Mouse (Mus musculus) kidney, embryonic 16.5 days (tissue): ENCODE measurements at regions not wholly inside any gene's neighbourhood (a gene's known extent, or its start where the extent isn't known, plus 50 kb on each side); places are given as distances from the start of the nearest gene placed in this dataset.

Source experiments
- ATAC-seq: fragments of 200-750 bp; cut with Nextera tagmentation; 2 replicates; pipeline ENCODE4 v1.8.0; 2017; ENCODE audit warnings: moderate TSS enrichment; ENCODE audit not compliant: low FRiP score, low TSS enrichment
- H3K27ac ChIP-seq: fragments of 300-500 bp; sonication (generic); 2 replicates; pipeline ENCODE4 v1.5.1; 2014; ENCODE audit warnings: low read length
- H3K27me3 ChIP-seq: fragments of 300-500 bp; sonication (generic); 2 replicates; pipeline ENCODE4 v1.6.1; 2014; ENCODE audit warnings: low read length, control low read depth, mixed read lengths; ENCODE audit not compliant: insufficient read depth
- H3K36me3 ChIP-seq: fragments of 300-500 bp; sonication (generic); 2 replicates; pipeline ENCODE4 v1.6.1; 2014; ENCODE audit warnings: low read length, control low read depth, mixed read lengths; ENCODE audit not compliant: insufficient read depth
- H3K4me1 ChIP-seq: fragments of 300-500 bp; sonication (generic); 2 replicates; pipeline ENCODE4 v1.6.1; 2014; ENCODE audit warnings: low read length, control low read depth, mixed read lengths; ENCODE audit not compliant: insufficient read depth
- H3K4me2 ChIP-seq: fragments of 300-500 bp; sonication (generic); replicated peaks from 2 replicates; pipeline ENCODE4 v1.6.1; 2014; ENCODE audit warnings: low read depth, low read length
- H3K4me3 ChIP-seq: fragments of 300-500 bp; sonication (generic); 2 replicates; pipeline ENCODE4 v1.5.1; 2014; ENCODE audit warnings: mild to moderate bottlenecking, low read length
- H3K9ac ChIP-seq: fragments of 300-500 bp; sonication (generic); replicated peaks from 2 replicates; pipeline ENCODE4 v1.6.1; 2014; ENCODE audit warnings: low read length
- H3K9me3 ChIP-seq: fragments of 300-500 bp; sonication (generic); 2 replicates; pipeline ENCODE4 v1.6.1; 2016; ENCODE audit warnings: low read length, control low read depth
- WGBS: fragments of 180-500 bp; shearing (Covaris S2); extraction: QIAGEN DNeasy Blood & Tissue Kit; methylation state at CpG from one replicate; pipeline ENCODE4 v1.1.7; 2014; 5-methylcytosine and 5-hydroxymethylcytosine counted together

- Histone ChIP-seq H3K27me3 (no peaks in the 10 kb centered on the region), H3K36me3 (no peaks in the 10 kb centered on the region), H3K4me1 (no peaks in the 10 kb centered on the region), H3K4me3 (no peak overlapping the region), H3K9ac (no peak overlapping the region), H3K9me3 (no peaks in the 10 kb centered on the region), H3K27ac (no peak overlapping the region), H3K4me2 (no peak overlapping the region)
- 86% methylated on average over 4 of the region's 4 CpGs for WGBS
- no peak for ATAC-seq
Measured at GRCm38 (mm10) chr8:77958814-77959372, 234.6 kb upstream of the Ednra start.

- no peaks in the 10 kb centered on the region for H3K27me3 ChIP-seq
- H3K9ac ChIP-seq, result no peak overlapping the region
- H3K27ac ChIP-seq, result no peak overlapping the region
- no peak overlapping the region for H3K4me2 ChIP-seq
- H3K4me3 ChIP-seq, result no peak overlapping the region
- 73% methylated on average over 3 of the region's 3 CpGs for WGBS
- H3K9me3 ChIP-seq, result no peaks in the 10 kb centered on the region
- H3K4me1 ChIP-seq, result no peaks in the 10 kb centered on the region
- no peaks in the 10 kb centered on the region for H3K36me3 ChIP-seq
- ATAC-seq, result no peak
Measured at GRCm38 (mm10) chr8:77963102-77963698, 238.9 kb upstream of the Ednra start.

GRCm38 (mm10) chr8:77970378-77970777, 242.7 kb upstream of the Ttc29 start:
- no peak overlapping the region for H3K9ac ChIP-seq
- no peak overlapping the region for H3K4me2 ChIP-seq
- no peaks in the 10 kb centered on the region for H3K36me3 ChIP-seq
- no peaks in the 10 kb centered on the region for H3K4me1 ChIP-seq
- ATAC-seq, result no peak
- 59% methylated on average over 8 of the region's 8 CpGs for WGBS
- H3K4me3 ChIP-seq, result no peak overlapping the region
- H3K27me3 ChIP-seq, result no peaks in the 10 kb centered on the region
- no peaks in the 10 kb centered on the region for H3K9me3 ChIP-seq
- H3K27ac ChIP-seq, result no peak overlapping the region

GRCm38 (mm10) chr8:77973714-77974113, 239.4 kb upstream of the Ttc29 start:
- H3K27me3 ChIP-seq, result no peaks in the 10 kb centered on the region
- 51% methylated on average over 4 of the region's 4 CpGs for WGBS
- H3K27ac ChIP-seq, result no peak overlapping the region

GRCm38 (mm10) chr8:77979106-77979505, 234.0 kb upstream of the Ttc29 start:
- H3K36me3 ChIP-seq, result no peaks in the 10 kb centered on the region
- no peak overlapping the region for H3K27ac ChIP-seq
- H3K9me3 ChIP-seq, result no peaks in the 10 kb centered on the region
- H3K4me2 ChIP-seq, result no peak overlapping the region
- H3K9ac ChIP-seq, result no peak overlapping the region
- H3K4me3 ChIP-seq, result no peak overlapping the region
- H3K4me1 ChIP-seq, result no peaks in the 10 kb centered on the region
- WGBS, result 73% methylated on average over 2 of the region's 2 CpGs
- no peaks in the 10 kb centered on the region for H3K27me3 ChIP-seq
- no peak for ATAC-seq

More at GRCm38 (mm10) chr8:77973714-77974113, 239.4 kb upstream of the Ttc29 start:
- Histone ChIP-seq H3K4me1 (no peaks in the 10 kb centered on the region), H3K9ac (no peak overlapping the region), H3K36me3 (no peaks in the 10 kb centered on the region), H3K4me3 (no peak overlapping the region), H3K9me3 (no peaks in the 10 kb centered on the region), H3K4me2 (no peak overlapping the region)
- ATAC-seq, result no peak

GRCm38 (mm10) chr8:77980701-77981100, 232.4 kb upstream of the Ttc29 start:
- no peak overlapping the region for H3K4me2 ChIP-seq
- no peak overlapping the region for H3K4me3 ChIP-seq
- no peak for ATAC-seq
- 84% methylated on average over 3 of the region's 3 CpGs for WGBS
- H3K9me3 ChIP-seq, result no peaks in the 10 kb centered on the region
- H3K9ac ChIP-seq, result no peak overlapping the region
- no peaks in the 10 kb centered on the region for H3K4me1 ChIP-seq
- H3K27ac ChIP-seq, result no peak overlapping the region
- H3K36me3 ChIP-seq, result no peaks in the 10 kb centered on the region
- no peaks in the 10 kb centered on the region for H3K27me3 ChIP-seq

- Histone ChIP-seq H3K27me3 (no peaks in the 10 kb centered on the region), H3K4me1 (no peaks in the 10 kb centered on the region), H3K4me3 (no peak overlapping the region), H3K4me2 (no peak overlapping the region), H3K9ac (no peak overlapping the region), H3K9me3 (no peaks in the 10 kb centered on the region), H3K27ac (no peak overlapping the region), H3K36me3 (no peaks in the 10 kb centered on the region)
- WGBS, result 81% methylated on average over 3 of the region's 3 CpGs
- ATAC-seq, result no peak
Measured at GRCm38 (mm10) chr8:77982031-77982430, 231.1 kb upstream of the Ttc29 start.

- no peak overlapping the region for H3K9ac ChIP-seq
- no peaks in the 10 kb centered on the region for H3K27me3 ChIP-seq
- ATAC-seq, result no peak
- H3K4me1 ChIP-seq, result no peaks in the 10 kb centered on the region
- H3K4me2 ChIP-seq, result no peak overlapping the region
- WGBS, result 65% methylated on average over 3 of the region's 3 CpGs
- H3K36me3 ChIP-seq, result no peaks in the 10 kb centered on the region
- no peaks in the 10 kb centered on the region for H3K9me3 ChIP-seq
- H3K27ac ChIP-seq, result no peak overlapping the region
- no peak overlapping the region for H3K4me3 ChIP-seq
Measured at GRCm38 (mm10) chr8:77983476-77983875, 229.6 kb upstream of the Ttc29 start.

GRCm38 (mm10) chr8:77987237-77987636, 225.9 kb upstream of the Ttc29 start:
- Histone ChIP-seq H3K4me3 (no peak overlapping the region), H3K36me3 (no peaks in the 10 kb centered on the region), H3K9me3 (no peaks in the 10 kb centered on the region), H3K4me2 (no peak overlapping the region), H3K9ac (no peak overlapping the region), H3K4me1 (no peaks in the 10 kb centered on the region), H3K27ac (no peak overlapping the region), H3K27me3 (no peaks in the 10 kb centered on the region)
- no peak for ATAC-seq

GRCm38 (mm10) chr8:77988291-77989056, 224.6 kb upstream of the Ttc29 start:
- no peak for ATAC-seq
- Histone ChIP-seq H3K9ac (no peak overlapping the region), H3K27me3 (no peaks in the 10 kb centered on the region), H3K27ac (no peak overlapping the region), H3K4me2 (no peak overlapping the region), H3K4me3 (no peak overlapping the region), H3K4me1 (no peaks in the 10 kb centered on the region), H3K9me3 (no peaks in the 10 kb centered on the region; the same call in 1 of the 2 replicates), H3K36me3 (no peaks in the 10 kb centered on the region)
- WGBS, result 66% methylated on average over 8 of the region's 8 CpGs
